Mouse (Mus musculus) stomach, postnatal 0 days (tissue): Measurements from ENCODE around the gene Serpina10. TPM values are rescaled to one million over a fixed set of nuclear protein-coding genes. Genes with fewer than 3 reads are reported as not detected.

ENCODE experiments used
- ATAC-seq: fragments of 200-750 bp; cut with Nextera tagmentation; 2 replicates; pipeline ENCODE4 v1.8.0; 2017; ENCODE audit not compliant: low FRiP score, low TSS enrichment
- DNase-seq: peaks from one replicate; pipeline ENCODE4 v3.0.0-alpha.2; 2016; ENCODE audit warnings: low spot score
- H3K27ac ChIP-seq: fragments of 300-500 bp; sonication (generic); replicated peaks from 2 replicates; pipeline ENCODE4 v1.5.1; 2014; ENCODE audit warnings: mild to moderate bottlenecking, control low read depth
- H3K27me3 ChIP-seq: fragments of 300-500 bp; sonication (generic); 2 replicates; pipeline ENCODE4 v1.6.1; 2014; ENCODE audit warnings: low read length; ENCODE audit not compliant: control insufficient read depth, insufficient read depth
- H3K36me3 ChIP-seq: fragments of 300-500 bp; sonication (generic); 2 replicates; pipeline ENCODE4 v1.6.1; 2014; ENCODE audit warnings: low read length, mixed read lengths; ENCODE audit not compliant: control insufficient read depth, insufficient read depth
- H3K4me1 ChIP-seq: fragments of 300-500 bp; sonication (generic); replicated peaks from 2 replicates; pipeline ENCODE4 v1.6.1; 2014; ENCODE audit warnings: antibody characterized with exemption; ENCODE audit not compliant: control insufficient read depth, insufficient read depth
- H3K4me2 ChIP-seq: fragments of 300-500 bp; sonication (generic); replicated peaks from 2 replicates; pipeline ENCODE4 v1.6.1; 2014; ENCODE audit warnings: low read depth, mild to moderate bottlenecking, control low read depth, moderate library complexity
- H3K4me3 ChIP-seq: fragments of 300-500 bp; sonication (generic); 2 replicates; pipeline ENCODE4 v1.5.1; 2014; ENCODE audit warnings: low read depth, low read length, control low read depth
- H3K9ac ChIP-seq: fragments of 300-500 bp; sonication (generic); 2 replicates; pipeline ENCODE4 v1.6.1; 2014; ENCODE audit warnings: mild to moderate bottlenecking, low read length, control low read depth, mixed read lengths
- H3K9me3 ChIP-seq: fragments of 300-500 bp; sonication (generic); 2 replicates; pipeline ENCODE4 v1.6.1; 2016; ENCODE audit warnings: low read length; ENCODE audit not compliant: control insufficient read depth
- CTCF ChIP-seq: IDR thresholded peaks from 2 replicates; pipeline ENCODE4 v1.5.1; 2016; ENCODE audit warnings: antibody characterized with exemption, low read depth, mild to moderate bottlenecking, moderate library complexity
- EP300 ChIP-seq: optimal IDR thresholded peaks from 2 replicates; pipeline ENCODE3; 2016; ENCODE audit warnings: antibody characterized with exemption
- WGBS: fragments of 180-500 bp; shearing (Covaris S2); extraction: QIAGEN DNeasy Blood & Tissue Kit; methylation state at CpG from one replicate; pipeline ENCODE4 v1.1.7; 2014; 5-methylcytosine and 5-hydroxymethylcytosine counted together
- polyA plus RNA-seq: library from polyadenylated mRNA; unstranded; fragments of >200 nt; fragmentation: Nextera tagmentation; extraction: Ambion mirVana; gene quantifications from 2 replicates; pipeline ENCODE4 v1.2.1, GENCODE M21; 2015

The Serpina10 gene
- polyA plus RNA-seq, 1 experiment from 2014 or later: 0.10 TPM

GRCm38 (mm10) chr12:103656848-103657626 lies 25.8 kb upstream of the Serpina10 start, which contains the start of gene Serpina6:
Gene Serpina6 (minus strand): TSS chr12:103657212.
- no peaks in the 10 kb centered on the region for H3K9me3 ChIP-seq
- no peaks in the 10 kb centered on the region for H3K4me1 ChIP-seq
- no peak within 1 kb of the TSS for H3K4me3 ChIP-seq
- H3K36me3 ChIP-seq: no peaks in the 10 kb centered on the region
- TF ChIP-seq CTCF (no peak), EP300 (no peak)
- no peak for DNase-seq
- no peak within 1 kb of the TSS for H3K4me2 ChIP-seq
- H3K27me3 ChIP-seq: no peaks in the 10 kb centered on the region
- H3K9ac ChIP-seq: no peak within 1 kb of the TSS
- H3K27ac ChIP-seq: no peak within 1 kb of the TSS
- WGBS: 59% methylated on average over 9 of the region's 9 CpGs
- no peak for ATAC-seq

GRCm38 (mm10) chr12:103655123-103656044 lies 24.1 kb upstream of the Serpina10 start:
- Histone ChIP-seq H3K4me1 (no peaks in the 10 kb centered on the region), H3K9ac (no peak overlapping the region), H3K9me3 (no peaks in the 10 kb centered on the region), H3K4me3 (no peak overlapping the region), H3K27me3 (no peaks in the 10 kb centered on the region), H3K36me3 (no peaks in the 10 kb centered on the region), H3K27ac (no peak overlapping the region), H3K4me2 (no peak overlapping the region)
- DNase-seq: no peak
- ATAC-seq: no peak
- no peak for TF ChIP-seq CTCF
- TF ChIP-seq EP300: no peak
- 76% methylated on average over 7 of the region's 7 CpGs for WGBS

GRCm38 (mm10) chr12:103653836-103654235 lies 22.6 kb upstream of the Serpina10 start:
- no peaks in the 10 kb centered on the region for H3K4me1 ChIP-seq
- no peaks in the 10 kb centered on the region for H3K36me3 ChIP-seq
- no peak overlapping the region for H3K9ac ChIP-seq
- ATAC-seq (no peak), DNase-seq (no peak)
- WGBS: 94% methylated on average over 2 of the region's 2 CpGs
- no peak overlapping the region for H3K27ac ChIP-seq
- H3K4me3 ChIP-seq: no peak overlapping the region
- no peaks in the 10 kb centered on the region for H3K27me3 ChIP-seq
- H3K9me3 ChIP-seq: no peaks in the 10 kb centered on the region
- TF ChIP-seq CTCF (no peak), EP300 (no peak)
- no peak overlapping the region for H3K4me2 ChIP-seq

GRCm38 (mm10) chr12:103646314-103646713 lies 15.1 kb upstream of the Serpina10 start:
- no peak overlapping the region for H3K9ac ChIP-seq
- ATAC-seq (no peak), DNase-seq (no peak)
- WGBS: 67% methylated on average over 2 of the region's 2 CpGs
- no peaks in the 10 kb centered on the region for H3K36me3 ChIP-seq
- no peak overlapping the region for H3K27ac ChIP-seq
- H3K27me3 ChIP-seq: no peaks in the 10 kb centered on the region
- no peak overlapping the region for H3K4me2 ChIP-seq
- no peaks in the 10 kb centered on the region for H3K4me1 ChIP-seq
- H3K4me3 ChIP-seq: no peak overlapping the region
- no peaks in the 10 kb centered on the region for H3K9me3 ChIP-seq
- TF ChIP-seq EP300 (no peak), CTCF (no peak)

GRCm38 (mm10) chr12:103644601-103645000 lies 13.4 kb upstream of the Serpina10 start:
- Histone ChIP-seq H3K9ac (no peak overlapping the region), H3K27me3 (no peaks in the 10 kb centered on the region), H3K4me3 (no peak overlapping the region), H3K36me3 (no peaks in the 10 kb centered on the region), H3K27ac (no peak overlapping the region), H3K4me1 (no peaks in the 10 kb centered on the region), H3K9me3 (no peaks in the 10 kb centered on the region), H3K4me2 (no peak overlapping the region)
- no peak for ATAC-seq
- no peak for DNase-seq
- TF ChIP-seq EP300 (no peak), CTCF (no peak)
- 18% methylated on average over 5 of the region's 5 CpGs for WGBS
